ENCODE assay signal across 30 mouse cellular contexts in the genomic region with DNA sequence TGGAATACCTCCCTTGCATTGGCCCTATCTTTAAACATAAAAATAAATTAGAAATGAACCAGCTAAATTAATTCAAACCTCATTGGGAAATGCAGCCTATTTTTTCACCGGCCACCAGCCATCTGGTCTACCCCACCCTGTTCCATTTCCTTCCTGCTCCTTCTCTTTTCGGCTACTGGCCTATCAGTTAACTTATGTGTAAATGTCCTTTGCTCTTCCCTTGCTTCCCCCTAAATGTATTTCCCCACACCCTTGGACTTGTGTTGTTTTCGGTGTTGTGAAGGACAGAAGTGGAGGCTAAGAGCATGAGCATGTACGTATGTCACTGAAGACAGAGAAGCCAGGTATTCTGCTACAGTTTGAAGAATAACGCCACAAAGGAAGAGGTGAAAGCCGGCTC.
"Had no signal": no experiment of that assay in that cellular context is flagged by ENCODE, and none has a peak within 500 bp of the region (broad histone marks: within the 10 kb centered on the region; RNA-seq: fewer than 3 reads in every experiment).

No protein-coding gene starts in this region.

- H3K9ac ChIP-seq: limb, embryonic 12.5 days; limb, embryonic 13.5 days; limb, embryonic 15.5 days; liver, embryonic 12.5 days; liver, embryonic 13.5 days; liver, embryonic 14.5 days; liver, embryonic 15.5 days; liver, postnatal 0 days; lung, embryonic 14.5 days; lung, embryonic 15.5 days; midbrain, embryonic 12.5 days; midbrain, embryonic 13.5 days; midbrain, embryonic 15.5 days; neural tube, embryonic 12.5 days had no signal

- H3K4me2 ChIP-seq: limb, embryonic 12.5 days; limb, embryonic 13.5 days; limb, embryonic 15.5 days; liver, embryonic 11.5 days; liver, embryonic 12.5 days; liver, embryonic 13.5 days; liver, embryonic 15.5 days; lung, embryonic 14.5 days; lung, embryonic 15.5 days; midbrain, embryonic 12.5 days; midbrain, embryonic 13.5 days; midbrain, embryonic 15.5 days; neural tube, embryonic 12.5 days had no signal

- H3K9me3 ChIP-seq: limb, embryonic 10.5 days; limb, embryonic 12.5 days; limb, embryonic 13.5 days; limb, embryonic 15.5 days; liver, embryonic 12.5 days; liver, embryonic 13.5 days; liver, embryonic 15.5 days; lung, embryonic 15.5 days; megakaryocyte, embryonic 14.5 days; midbrain, embryonic 10.5 days; midbrain, embryonic 12.5 days; midbrain, embryonic 13.5 days; midbrain, embryonic 15.5 days; neural tube, embryonic 12.5 days had no signal

- DNase-seq: left cerebral cortex, postnatal 4 days; liver; liver, embryonic 13.5 days; liver, postnatal 0 days; lung, adult 18-20 months; lung, adult 2 months; lung, embryonic 14.5 days; lung, postnatal 10 days; lung, postnatal 14 days; lung, postnatal 36 days; lung, postnatal 4 days; midbrain, embryonic 14.5 days had no signal

- H3K27me3 ChIP-seq: limb, embryonic 12.5 days; limb, embryonic 13.5 days; limb, embryonic 15.5 days; liver, embryonic 12.5 days; liver, embryonic 13.5 days; liver, embryonic 15.5 days; lung, embryonic 15.5 days; megakaryocyte, embryonic 14.5 days; midbrain, embryonic 12.5 days; midbrain, embryonic 13.5 days; midbrain, embryonic 15.5 days; neural tube, embryonic 12.5 days had no signal

- H3K36me3 ChIP-seq: limb, embryonic 10.5 days; limb, embryonic 12.5 days; limb, embryonic 13.5 days; limb, embryonic 15.5 days; liver, embryonic 12.5 days; liver, embryonic 13.5 days; liver, embryonic 15.5 days; lung, embryonic 15.5 days; midbrain, embryonic 10.5 days; midbrain, embryonic 12.5 days; midbrain, embryonic 15.5 days; neural tube, embryonic 12.5 days had no signal

- ATAC-seq: liver, embryonic 12.5 days; liver, postnatal 0 days; lung, postnatal 0 days; midbrain, embryonic 13.5 days; midbrain, embryonic 15.5 days had no signal

- H3K4me3 ChIP-seq: limb, embryonic 10.5 days; limb, embryonic 12.5 days; limb, embryonic 13.5 days; limb, embryonic 15.5 days; liver, embryonic 12.5 days; liver, embryonic 13.5 days; liver, embryonic 15.5 days; lung, embryonic 15.5 days; megakaryocyte, embryonic 14.5 days; midbrain, embryonic 10.5 days; midbrain, embryonic 12.5 days; midbrain, embryonic 13.5 days; midbrain, embryonic 15.5 days; myocyte; neural tube, embryonic 12.5 days had no signal

- H3K27ac ChIP-seq: limb, embryonic 10.5 days; limb, embryonic 12.5 days; limb, embryonic 13.5 days; limb, embryonic 15.5 days; liver, embryonic 12.5 days; liver, embryonic 13.5 days; liver, embryonic 14.5 days; liver, embryonic 15.5 days; lung, embryonic 15.5 days; macrophage; midbrain, embryonic 10.5 days; midbrain, embryonic 12.5 days; midbrain, embryonic 13.5 days; midbrain, embryonic 15.5 days; neural tube, embryonic 12.5 days had no signal

- H3K4me1 ChIP-seq: limb, embryonic 10.5 days; limb, embryonic 12.5 days; limb, embryonic 13.5 days; limb, embryonic 15.5 days; liver, embryonic 12.5 days; liver, embryonic 13.5 days; liver, embryonic 15.5 days; lung, embryonic 15.5 days; megakaryocyte, embryonic 14.5 days; midbrain, embryonic 10.5 days; midbrain, embryonic 12.5 days; midbrain, embryonic 15.5 days; neural tube, embryonic 12.5 days had no signal
